Mouse (Mus musculus): ENCODE data around the gene Trim68.

Trim68 gene

DNA sequence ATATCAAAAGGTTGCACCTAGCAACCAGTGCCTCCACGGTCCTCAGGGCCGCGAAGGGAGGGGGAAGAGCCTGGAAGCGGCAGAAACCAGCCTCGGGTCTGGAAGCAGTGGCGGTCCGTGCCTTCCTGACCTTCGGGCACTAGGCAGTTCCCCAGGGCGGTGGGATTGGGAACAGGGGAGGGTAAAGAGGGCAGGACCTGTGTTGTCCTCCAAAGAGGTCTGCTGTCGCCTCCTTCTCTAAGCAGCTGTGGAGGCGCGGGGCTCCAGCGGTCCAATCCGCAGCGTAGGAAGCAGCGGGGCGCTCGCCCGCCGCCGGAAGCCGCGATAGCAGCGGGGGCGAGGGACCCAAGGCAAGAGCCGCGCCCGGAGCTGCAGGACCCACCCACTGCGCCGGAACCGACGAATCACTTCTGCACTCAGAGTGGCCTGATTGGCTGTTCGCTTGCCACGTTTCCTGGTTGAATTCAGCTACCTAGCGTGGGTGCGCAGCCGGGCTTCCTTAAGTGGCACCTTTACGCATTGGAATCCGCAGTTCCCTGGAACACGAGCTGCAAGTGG lies at the start of gene Trim68:
Trim68 (minus strand) TSS at position 384 of the 558 bp plus-strand sequence.
- DNase-seq, result peak; percentile 100

DNA sequence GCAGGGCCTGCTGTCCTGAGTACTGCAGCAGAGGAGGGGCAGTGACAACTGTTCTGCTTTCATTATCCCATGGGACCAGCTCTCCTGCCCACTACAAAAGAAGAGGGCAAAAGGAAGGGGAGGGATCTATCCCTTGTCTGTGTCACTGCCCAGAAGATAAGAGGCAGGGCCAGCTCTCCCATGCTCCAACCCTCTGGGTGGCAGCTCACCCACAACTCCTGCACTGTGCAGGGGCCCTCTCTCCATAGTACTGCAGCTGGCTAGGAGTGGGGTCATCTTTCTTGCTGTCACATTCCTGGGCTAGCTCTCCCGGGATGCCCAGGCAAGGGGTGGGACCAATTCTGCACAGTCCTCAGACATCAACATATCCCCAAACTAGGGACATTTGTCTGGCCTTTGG lies 46.7 kb upstream of the Trim68 start:
- DNase-seq, result no peak

DNA sequence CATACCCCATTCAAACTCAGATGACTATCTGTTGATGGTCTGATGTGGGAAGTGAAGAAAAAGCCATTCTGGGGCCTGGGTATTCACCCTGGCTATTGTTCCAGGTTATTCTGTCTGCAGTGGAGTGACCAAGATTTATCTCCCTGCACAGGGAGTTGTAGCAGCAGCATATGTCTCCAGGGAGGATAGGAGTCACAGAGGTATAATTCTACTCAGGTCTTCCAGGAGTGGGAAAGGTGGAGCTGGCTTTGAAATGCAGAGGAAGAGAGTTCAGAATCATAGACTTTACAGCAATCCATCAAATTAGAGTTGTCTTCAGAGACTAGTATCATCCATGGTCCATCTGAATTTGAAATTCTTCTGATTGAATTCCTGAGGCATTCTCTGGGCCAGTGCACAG lies 40.3 kb upstream of the Trim68 start, which contains the start of gene Olfr559:
Olfr559 (minus strand) TSS at position 101 of the 400 bp plus-strand sequence.
- DNase-seq, result no peak

DNA sequence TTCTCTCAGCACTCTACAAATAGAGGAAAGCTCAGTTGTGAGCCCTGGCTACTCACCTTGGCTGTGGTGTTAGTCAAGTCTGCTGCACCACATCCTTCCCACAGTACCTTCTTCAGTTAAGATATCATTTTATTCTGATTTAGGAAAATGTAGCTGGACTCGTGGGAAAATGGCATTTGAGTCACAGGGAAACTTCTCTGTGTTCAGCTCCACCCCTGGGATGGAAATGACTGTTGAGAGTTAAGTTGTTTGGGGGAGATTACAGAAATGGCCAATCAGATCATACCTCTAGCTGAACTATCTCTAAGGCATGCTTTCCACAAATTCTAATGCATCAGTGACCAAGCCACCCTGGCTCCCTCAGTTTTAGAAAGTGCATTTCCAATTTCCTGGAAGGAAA lies 31.8 kb upstream of the Trim68 start, which contains the start of gene Olfr33:
Olfr33 (minus strand) TSS at position 101 of the 400 bp plus-strand sequence.
- DNase-seq, result peak; percentile 45

DNA sequence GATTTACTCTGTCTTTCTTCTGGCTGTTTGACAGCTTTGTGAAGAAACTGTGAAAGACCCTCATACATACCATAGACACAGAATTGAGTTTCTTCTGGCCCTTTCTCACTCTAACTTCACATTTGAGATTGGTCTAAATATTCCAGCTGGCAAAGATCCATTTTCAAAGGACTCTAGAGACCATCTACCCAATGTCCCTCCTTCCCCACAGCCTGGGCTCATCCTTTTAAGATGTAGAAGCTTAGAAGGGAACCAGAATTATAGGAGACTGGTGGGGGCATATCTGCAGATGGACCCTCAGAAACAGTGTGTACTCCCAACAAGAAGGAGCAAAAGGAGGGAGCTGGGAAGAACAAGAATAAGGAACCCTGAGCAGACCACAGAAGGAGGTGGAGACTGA lies 14.8 kb upstream of the Trim68 start, which contains the start of gene Olfr558:
Olfr558 (plus strand) TSS at position 301 of the 400 bp plus-strand sequence.
- DNase-seq, result no peak

DNA sequence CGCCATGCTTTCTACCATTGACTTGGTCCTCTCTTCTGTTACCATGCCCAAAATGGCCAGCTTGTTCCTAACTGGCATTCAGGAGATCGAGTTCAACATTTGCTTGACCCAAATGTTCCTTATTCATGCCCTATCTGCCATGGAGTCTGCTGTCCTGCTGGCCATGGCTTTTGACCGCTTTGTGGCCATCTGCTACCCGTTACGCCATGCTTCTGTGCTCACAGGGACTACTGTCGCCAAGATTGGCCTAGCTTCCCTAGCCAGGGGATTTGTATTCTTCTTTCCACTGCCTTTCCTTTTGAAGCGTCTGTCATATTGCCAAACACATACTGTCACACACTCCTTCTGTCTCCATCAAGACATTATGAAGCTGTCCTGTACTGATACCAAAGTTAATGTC lies 11.3 kb upstream of the Trim68 start:
- DNase-seq, result no peak

DNA sequence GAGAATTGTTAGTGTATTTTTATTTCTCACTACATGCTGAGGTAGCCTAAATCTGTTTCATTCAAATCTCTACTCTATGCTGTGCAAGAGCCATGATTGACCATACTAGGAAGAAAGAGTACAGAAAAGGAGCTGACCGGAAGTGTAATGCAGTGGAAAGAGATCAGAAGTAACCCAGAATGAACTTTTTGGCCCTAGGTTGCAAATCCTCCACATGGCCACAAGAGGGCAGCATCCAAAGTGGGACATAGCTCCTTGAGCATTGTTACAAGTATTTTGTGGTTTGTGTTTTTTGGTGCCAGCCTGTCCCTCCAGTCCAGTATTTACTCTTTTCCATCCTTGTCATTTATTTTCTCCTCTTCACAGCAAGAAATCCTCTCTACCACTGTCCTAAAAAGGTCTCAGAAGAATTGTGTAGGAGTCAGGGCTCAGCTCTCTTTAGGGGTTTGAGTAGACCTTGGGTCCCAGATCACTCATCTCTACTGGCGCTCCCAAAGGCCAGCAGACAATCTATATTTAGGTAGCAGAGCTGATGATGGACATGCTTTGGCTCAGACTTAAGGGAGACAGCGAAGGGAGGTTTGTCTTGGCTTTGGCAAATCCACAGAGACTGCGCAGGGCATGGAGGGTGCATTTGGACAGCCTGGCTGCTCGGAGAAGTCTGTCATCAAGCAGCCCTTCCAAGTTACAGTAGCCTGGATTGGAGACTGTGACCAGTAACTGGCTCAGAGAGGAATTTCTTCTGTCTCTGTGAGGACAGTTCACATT lies 8.4 kb upstream of the Trim68 start, which contains the start of gene Olfr557:
Olfr557 (plus strand) TSS at position 553 of the 768 bp plus-strand sequence.
- peak; percentile 94 for DNase-seq

DNA sequence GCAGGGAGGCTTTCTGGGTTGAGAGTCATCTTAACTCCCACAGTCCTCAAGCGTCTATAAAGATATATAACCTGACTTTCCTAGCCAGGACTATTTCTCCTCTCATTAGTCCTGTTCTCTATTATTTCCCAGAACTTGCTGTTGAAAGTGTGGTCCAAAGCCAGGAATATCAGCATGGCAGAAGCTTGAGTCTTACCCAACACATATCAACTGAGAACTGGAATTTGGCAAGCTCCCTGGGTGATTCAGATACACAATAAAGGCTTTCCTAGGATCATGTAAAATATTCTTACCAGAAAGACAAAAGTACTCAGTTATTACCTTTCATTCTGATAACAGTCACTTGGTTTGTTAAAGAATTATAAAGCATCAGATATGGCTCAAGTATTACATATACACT lies 5.2 kb downstream of the Trim68 start:
- no peak for DNase-seq

DNA sequence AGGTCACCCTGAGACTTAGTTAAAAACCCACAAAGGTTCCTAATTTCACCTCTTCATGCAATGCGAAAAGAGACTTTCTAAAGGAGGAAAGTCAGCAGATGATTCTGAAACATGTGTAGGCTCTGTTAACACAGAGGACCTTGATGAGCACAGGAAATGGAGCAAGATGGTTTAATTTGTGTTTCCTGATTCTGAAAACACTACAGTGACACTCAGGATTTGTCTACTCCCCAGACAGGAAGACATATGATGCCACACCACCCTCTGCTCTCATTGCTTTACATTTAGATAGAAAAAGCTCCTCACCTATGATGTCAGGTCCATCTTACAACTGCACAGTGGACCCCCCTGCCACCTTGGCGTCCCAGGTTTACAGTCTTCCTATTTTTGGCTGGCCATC lies 10.9 kb downstream of the Trim68 start:
- DNase-seq, result no peak

DNA sequence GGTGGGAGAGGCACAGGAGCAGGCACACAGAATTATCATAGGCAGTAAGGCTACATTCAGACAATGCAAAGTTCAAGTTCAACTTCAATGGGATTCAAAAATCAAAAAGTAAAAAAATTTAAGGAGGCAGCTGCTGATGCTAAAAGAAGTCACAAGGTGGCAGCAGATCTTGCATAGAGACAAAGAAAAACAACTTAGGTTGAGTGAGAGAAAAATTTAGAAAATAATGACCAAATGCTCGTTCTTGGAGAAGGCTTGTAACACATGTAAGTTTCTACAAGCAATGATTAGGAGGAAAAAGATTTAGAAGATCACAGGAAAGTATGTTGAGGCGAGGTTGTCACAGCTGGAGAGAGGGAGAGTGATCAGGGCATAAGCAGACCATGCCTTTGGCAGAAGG lies 21.7 kb downstream of the Trim68 start:
- no peak for DNase-seq

DNA sequence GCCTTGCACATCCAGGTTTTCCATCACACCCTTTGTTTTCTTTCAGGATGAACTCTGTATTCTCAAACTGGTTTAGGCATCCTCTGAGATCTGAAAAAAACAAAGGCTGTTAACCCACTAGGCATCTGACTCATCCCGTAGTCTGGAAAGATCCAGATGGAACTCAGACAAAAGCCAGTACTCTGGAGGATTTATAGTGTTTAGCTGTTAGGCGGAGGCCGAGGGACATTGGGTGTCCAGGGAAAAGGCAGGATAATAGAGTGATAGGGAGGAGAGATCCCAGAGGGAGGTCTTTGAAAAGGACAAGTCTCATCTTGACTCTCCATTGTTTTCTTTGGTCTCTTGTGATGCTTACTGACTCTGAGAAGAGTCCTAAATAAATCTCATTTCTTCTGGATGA lies 22.5 kb downstream of the Trim68 start, which contains the start of gene Olfr556:
Olfr556 (plus strand) TSS at position 301 of the 400 bp plus-strand sequence.
- DNase-seq, result no peak

DNA sequence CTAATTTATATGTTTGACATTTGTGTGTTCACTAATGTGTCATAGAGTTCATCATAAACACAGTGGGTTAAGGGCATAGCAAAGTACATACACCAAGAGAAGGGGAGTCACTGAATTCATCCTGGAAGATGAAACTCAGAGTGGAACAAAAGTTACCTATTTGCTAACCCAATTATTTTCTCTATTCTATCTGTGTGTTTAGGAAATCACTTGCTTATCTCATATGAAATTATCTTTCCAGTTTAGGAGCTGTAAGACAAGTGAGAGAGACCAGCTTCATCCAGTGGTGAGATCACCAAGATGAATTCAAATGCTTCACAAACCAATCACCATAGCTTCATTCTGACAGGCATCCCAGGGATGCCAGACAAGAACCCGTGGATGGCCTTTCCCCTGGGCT lies 28.6 kb downstream of the Trim68 start, which contains the start of gene Olfr555:
Olfr555 (plus strand) TSS at position 301 of the 400 bp plus-strand sequence.
- DNase-seq, result no peak

DNA sequence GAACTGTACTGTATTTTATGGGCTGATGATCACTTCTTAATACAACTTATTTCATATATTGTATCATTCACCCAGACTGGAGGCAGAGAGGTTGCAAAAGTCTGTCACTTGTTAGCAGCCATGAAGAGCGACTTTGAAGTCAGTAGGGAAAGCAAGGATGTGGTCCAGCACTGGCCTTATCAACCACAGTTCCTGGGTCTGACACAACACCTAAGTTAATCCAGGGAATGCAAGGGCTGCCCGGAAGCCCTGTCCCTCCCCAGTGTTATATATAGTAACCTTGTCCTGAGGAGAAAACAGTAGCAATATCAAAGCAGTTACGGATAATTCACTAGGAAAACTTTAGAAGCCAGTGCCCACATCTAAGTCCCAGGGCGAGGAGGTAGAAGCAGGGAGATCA lies 42.2 kb downstream of the Trim68 start:
- peak; percentile 85 for DNase-seq

DNA sequence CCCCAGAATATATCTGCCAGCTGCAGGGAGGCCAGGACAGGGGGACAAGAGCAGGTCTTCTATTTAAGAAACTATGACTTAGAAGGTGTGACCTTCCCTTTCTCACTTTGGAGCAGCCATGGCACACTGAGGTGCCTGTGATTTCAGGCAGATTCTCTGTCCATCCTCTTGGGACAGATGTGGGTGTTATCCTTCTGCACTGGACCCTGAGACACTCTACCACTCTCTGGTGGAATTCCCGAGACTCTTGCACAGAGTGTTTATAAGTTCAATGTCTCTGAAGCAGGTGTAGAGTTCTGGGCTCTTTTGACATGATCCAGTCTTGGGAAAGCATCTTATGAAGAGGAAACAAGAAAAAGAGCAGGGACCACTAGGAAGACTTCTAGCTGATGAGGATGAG lies 49.0 kb downstream of the Trim68 start, which contains the start of gene Olfr554:
Olfr554 (plus strand) TSS at position 301 of the 400 bp plus-strand sequence.
- no peak for DNase-seq

DNA sequence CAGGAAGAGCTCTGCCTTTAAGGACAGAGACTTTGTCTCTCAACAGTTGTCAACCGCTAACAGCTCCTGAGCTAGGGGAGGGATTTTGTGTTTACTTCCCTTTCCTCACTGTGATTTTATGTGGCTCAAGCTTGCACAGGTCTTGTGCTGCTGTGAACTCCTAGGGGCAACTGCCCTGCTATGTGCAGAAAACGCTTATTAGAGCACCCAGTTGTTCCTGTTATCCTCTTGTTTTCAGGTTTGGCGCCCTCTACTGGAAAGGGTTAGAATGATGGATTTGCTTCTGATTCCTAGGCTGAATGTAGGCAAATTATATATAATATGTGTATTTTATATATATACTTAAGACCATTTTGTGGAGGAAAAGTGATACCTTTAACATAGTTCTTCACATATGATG lies 50.5 kb downstream of the Trim68 start:
- no peak for DNase-seq
